Mouse (Mus musculus): ENCODE measurements around the gene Id3. TPM values are rescaled to one million over a fixed set of nuclear protein-coding genes. Genes with fewer than 3 reads are reported as not detected.

The Id3 gene
- polyA plus RNA-seq, 1 experiment from 2014 or later: 218 TPM

- Histone ChIP-seq H3K4me3 (ENCODE audit: low read length) (no peak overlapping the region; the same call in 1 of the 2 replicates), H3K9ac (ENCODE audit: low read length) (0 out of 2 replicates have a peak overlapping the region, but pooled peaks have one; percentile 3), H3K4me1 (ENCODE audit: control insufficient read depth, insufficient read depth, low read length) (peaks cover 8% of the 10 kb centered on the region), H3K36me3 (ENCODE audit: control insufficient read depth, insufficient read depth) (no peaks in the 10 kb centered on the region), H3K9me3 (replicated peaks; ENCODE audit: control insufficient read depth, low read length) (0 out of 2 replicates have a peak, but pooled peaks cover 2% of the 10 kb centered on the region), H3K27ac (ENCODE audit: low read length) (peak overlapping the region; percentile 40; the same call in 1 of the 2 replicates), H3K27me3 (ENCODE audit: control insufficient read depth, insufficient read depth, low read length) (no peaks in the 10 kb centered on the region), H3K4me2 (ENCODE audit: low read depth, low read length) (peak overlapping the region; percentile 30; the same call in 1 of the 2 replicates)
- 29% methylated on average over 18 of the region's 18 CpGs for WGBS
- 0 out of 2 replicates have a peak, but pooled peaks have one; percentile 26 for ATAC-seq (replicated peaks; ENCODE audit: extremely low read depth, insufficient read depth, low FRiP score)
Observed at GRCm38 (mm10) chr4:136104590-136105337, 38.5 kb upstream of the Id3 start.

DNA sequence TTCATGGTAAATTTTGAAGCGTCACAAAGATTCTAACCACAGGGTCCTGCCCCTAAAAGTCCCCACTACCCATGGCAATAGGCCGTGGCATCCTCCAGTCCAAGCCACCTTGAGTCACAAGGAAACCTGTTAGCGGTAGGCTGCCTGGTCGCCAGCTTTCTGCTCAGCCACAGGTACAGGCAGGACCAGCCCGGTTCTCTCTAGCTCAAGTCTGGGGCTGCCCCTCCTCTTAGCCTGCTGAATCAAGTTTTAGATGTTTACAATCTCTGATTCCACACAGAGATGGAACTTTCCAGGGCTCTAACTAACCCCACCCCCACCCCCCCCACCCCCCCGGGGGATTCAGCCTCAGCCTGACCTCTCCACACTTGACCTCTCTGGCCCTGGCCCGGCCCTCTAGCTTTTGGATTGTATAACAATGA is 36.4 kb upstream of the Id3 start:
- Histone ChIP-seq H3K4me2 (ENCODE audit: low read depth, low read length) (no peak overlapping the region), H3K36me3 (ENCODE audit: control insufficient read depth, insufficient read depth) (no peaks in the 10 kb centered on the region), H3K4me1 (ENCODE audit: control insufficient read depth, insufficient read depth, low read length) (no peaks in the 10 kb centered on the region; the same call in 1 of the 2 replicates), H3K27me3 (ENCODE audit: control insufficient read depth, insufficient read depth, low read length) (no peaks in the 10 kb centered on the region), H3K9ac (ENCODE audit: low read length) (no peak overlapping the region), H3K9me3 (replicated peaks; ENCODE audit: control insufficient read depth, low read length) (0 out of 2 replicates have a peak, but pooled peaks cover 2% of the 10 kb centered on the region), H3K4me3 (ENCODE audit: low read length) (no peak overlapping the region), H3K27ac (ENCODE audit: low read length) (no peak overlapping the region)
- 66% methylated on average over 7 of the region's 7 CpGs for WGBS
- ATAC-seq (replicated peaks; ENCODE audit: extremely low read depth, insufficient read depth, low FRiP score): no peak

DNA sequence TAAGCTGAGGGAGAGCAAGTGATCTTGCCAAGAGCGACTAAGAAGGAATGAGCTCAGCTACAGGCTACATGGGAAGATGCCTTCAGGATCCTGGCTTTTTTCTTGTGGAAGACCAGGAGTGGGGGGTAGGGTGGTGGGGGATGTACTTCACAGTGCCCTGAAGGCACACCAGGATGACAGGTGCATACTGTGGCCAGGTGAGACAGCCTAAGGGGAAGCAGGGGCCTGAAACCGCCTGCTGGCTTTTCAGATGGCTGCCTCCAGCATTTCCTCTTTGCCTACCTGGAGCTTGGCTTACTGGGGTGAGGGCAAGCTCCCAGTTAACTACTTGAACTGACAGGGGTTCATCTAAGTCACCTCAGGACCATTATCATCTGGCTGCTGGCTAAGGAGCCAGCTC is 34.1 kb upstream of the Id3 start:
- no peak overlapping the region for H3K27ac ChIP-seq (ENCODE audit: low read length)
- no peaks in the 10 kb centered on the region for H3K27me3 ChIP-seq (ENCODE audit: control insufficient read depth, insufficient read depth, low read length)
- ATAC-seq (replicated peaks; ENCODE audit: extremely low read depth, insufficient read depth, low FRiP score): no peak
- no peak overlapping the region for H3K9ac ChIP-seq (ENCODE audit: low read length)
- no peak overlapping the region for H3K4me2 ChIP-seq (ENCODE audit: low read depth, low read length)
- 80% methylated on average over 2 of the region's 2 CpGs for WGBS
- 0 out of 2 replicates have a peak, but pooled peaks cover 2% of the 10 kb centered on the region for H3K9me3 ChIP-seq (replicated peaks; ENCODE audit: control insufficient read depth, low read length)
- no peaks in the 10 kb centered on the region; the same call in 1 of the 2 replicates for H3K4me1 ChIP-seq (ENCODE audit: control insufficient read depth, insufficient read depth, low read length)
- no peak overlapping the region for H3K4me3 ChIP-seq (ENCODE audit: low read length)
- H3K36me3 ChIP-seq (ENCODE audit: control insufficient read depth, insufficient read depth): no peaks in the 10 kb centered on the region

GRCm38 (mm10) chr4:136109941-136110900 is 33.1 kb upstream of the Id3 start:
- Histone ChIP-seq H3K27ac (ENCODE audit: low read length) (no peak overlapping the region), H3K9me3 (replicated peaks; ENCODE audit: control insufficient read depth, low read length) (0 out of 2 replicates have a peak, but pooled peaks cover 2% of the 10 kb centered on the region), H3K4me2 (ENCODE audit: low read depth, low read length) (no peak overlapping the region), H3K27me3 (ENCODE audit: control insufficient read depth, insufficient read depth, low read length) (no peaks in the 10 kb centered on the region), H3K9ac (ENCODE audit: low read length) (no peak overlapping the region), H3K36me3 (ENCODE audit: control insufficient read depth, insufficient read depth) (no peaks in the 10 kb centered on the region), H3K4me1 (ENCODE audit: control insufficient read depth, insufficient read depth, low read length) (no peaks in the 10 kb centered on the region), H3K4me3 (ENCODE audit: low read length) (no peak overlapping the region)
- WGBS: 59% methylated on average over 10 of the region's 10 CpGs
- peak; percentile 45; the same call in 1 of the 2 replicates for ATAC-seq (replicated peaks; ENCODE audit: extremely low read depth, insufficient read depth, low FRiP score)

DNA sequence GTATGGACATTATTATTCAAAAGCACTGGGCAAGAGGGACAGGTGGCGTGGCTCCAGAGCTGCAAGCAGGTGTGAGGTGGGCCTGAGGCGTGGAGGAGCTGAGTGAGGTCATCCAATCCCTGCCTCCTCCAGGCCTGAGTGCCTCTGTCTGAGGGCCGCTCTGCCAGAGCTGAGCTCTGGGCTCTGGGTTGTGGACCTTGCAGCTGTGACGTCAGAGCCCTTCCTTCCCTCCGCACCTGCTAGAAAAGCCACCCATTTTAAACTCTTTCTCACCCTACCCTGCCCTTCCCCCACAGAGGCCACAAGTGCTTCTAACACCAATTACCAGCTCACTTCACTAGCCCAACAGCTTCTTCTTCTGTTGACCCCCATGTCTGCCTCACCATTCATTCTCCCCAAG is 31.0 kb upstream of the Id3 start:
- no peak for ATAC-seq (replicated peaks; ENCODE audit: extremely low read depth, insufficient read depth, low FRiP score)
- WGBS: 66% methylated on average over 5 of the region's 5 CpGs
- Histone ChIP-seq H3K9ac (ENCODE audit: low read length) (no peak overlapping the region), H3K36me3 (ENCODE audit: control insufficient read depth, insufficient read depth) (no peaks in the 10 kb centered on the region), H3K4me1 (ENCODE audit: control insufficient read depth, insufficient read depth, low read length) (peaks cover 2% of the 10 kb centered on the region; the same call in 1 of the 2 replicates), H3K4me3 (ENCODE audit: low read length) (no peak overlapping the region), H3K27me3 (ENCODE audit: control insufficient read depth, insufficient read depth, low read length) (no peaks in the 10 kb centered on the region), H3K27ac (ENCODE audit: low read length) (no peak overlapping the region), H3K9me3 (replicated peaks; ENCODE audit: control insufficient read depth, low read length) (no peaks in the 10 kb centered on the region), H3K4me2 (ENCODE audit: low read depth, low read length) (no peak overlapping the region)

DNA sequence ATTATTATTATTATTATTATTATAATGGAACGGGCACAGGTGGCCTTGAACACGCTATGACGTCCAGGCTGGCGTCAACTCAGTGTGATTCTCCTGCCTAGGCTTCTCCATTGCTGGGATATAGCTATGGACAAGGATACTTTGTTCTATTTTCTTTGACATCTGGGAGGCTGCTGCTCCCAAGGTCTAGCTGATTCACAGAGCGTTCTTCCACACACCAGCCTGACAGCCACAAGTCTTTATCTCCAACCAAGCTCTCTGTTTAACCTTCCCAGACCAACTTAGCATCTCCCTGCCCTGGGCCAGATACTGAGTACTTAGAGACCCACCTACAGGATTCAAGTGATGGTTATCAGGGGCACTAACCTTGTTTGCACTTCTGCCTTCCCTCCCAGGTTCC is 28.6 kb upstream of the Id3 start:
- no peak overlapping the region for H3K9ac ChIP-seq (ENCODE audit: low read length)
- no peak for ATAC-seq (replicated peaks; ENCODE audit: extremely low read depth, insufficient read depth, low FRiP score)
- H3K4me2 ChIP-seq (ENCODE audit: low read depth, low read length): no peak overlapping the region
- H3K27me3 ChIP-seq (ENCODE audit: control insufficient read depth, insufficient read depth, low read length): no peaks in the 10 kb centered on the region
- H3K4me1 ChIP-seq (ENCODE audit: control insufficient read depth, insufficient read depth, low read length): peaks cover 3% of the 10 kb centered on the region; the same call in 1 of the 2 replicates
- H3K9me3 ChIP-seq (replicated peaks; ENCODE audit: control insufficient read depth, low read length): no peaks in the 10 kb centered on the region
- H3K36me3 ChIP-seq (ENCODE audit: control insufficient read depth, insufficient read depth): no peaks in the 10 kb centered on the region
- H3K27ac ChIP-seq (ENCODE audit: low read length): no peak overlapping the region
- H3K4me3 ChIP-seq (ENCODE audit: low read length): no peak overlapping the region
- 75% methylated on average over 5 of the region's 5 CpGs for WGBS

DNA sequence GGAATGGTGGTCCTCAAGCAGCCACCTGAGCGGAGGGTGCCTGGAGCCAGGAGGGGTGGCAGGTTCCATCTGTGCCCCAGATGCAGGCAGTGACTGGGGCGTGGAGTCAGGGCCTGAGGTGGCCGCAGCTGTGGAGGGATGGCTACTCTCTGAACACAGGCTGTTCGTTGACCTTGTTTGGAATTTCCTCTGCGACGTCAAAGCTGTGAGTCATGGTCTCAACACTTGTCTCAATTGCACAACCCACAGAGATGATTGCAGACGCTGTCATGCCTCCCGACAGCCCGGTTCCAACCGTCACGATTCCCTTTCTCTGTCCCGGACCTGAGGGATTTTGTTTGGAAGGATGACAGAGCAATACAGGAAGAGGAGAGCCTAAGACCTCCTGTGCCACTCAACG is 26.3 kb upstream of the Id3 start:
- H3K4me2 ChIP-seq (ENCODE audit: low read depth, low read length): peak overlapping the region; percentile 37; the same call in 1 of the 2 replicates
- peaks cover 9% of the 10 kb centered on the region; the same call in 1 of the 2 replicates for H3K4me1 ChIP-seq (ENCODE audit: control insufficient read depth, insufficient read depth, low read length)
- peak; percentile 58 for ATAC-seq (replicated peaks; ENCODE audit: extremely low read depth, insufficient read depth, low FRiP score)
- 0 out of 2 replicates have a peak overlapping the region, but pooled peaks have one; percentile 17 for H3K27ac ChIP-seq (ENCODE audit: low read length)
- H3K36me3 ChIP-seq (ENCODE audit: control insufficient read depth, insufficient read depth): no peaks in the 10 kb centered on the region
- H3K4me3 ChIP-seq (ENCODE audit: low read length): no peak overlapping the region; the same call in 1 of the 2 replicates
- H3K27me3 ChIP-seq (ENCODE audit: control insufficient read depth, insufficient read depth, low read length): no peaks in the 10 kb centered on the region
- no peaks in the 10 kb centered on the region for H3K9me3 ChIP-seq (replicated peaks; ENCODE audit: control insufficient read depth, low read length)
- no peak overlapping the region for H3K9ac ChIP-seq (ENCODE audit: low read length)
- 24% methylated on average over 13 of the region's 13 CpGs for WGBS

DNA sequence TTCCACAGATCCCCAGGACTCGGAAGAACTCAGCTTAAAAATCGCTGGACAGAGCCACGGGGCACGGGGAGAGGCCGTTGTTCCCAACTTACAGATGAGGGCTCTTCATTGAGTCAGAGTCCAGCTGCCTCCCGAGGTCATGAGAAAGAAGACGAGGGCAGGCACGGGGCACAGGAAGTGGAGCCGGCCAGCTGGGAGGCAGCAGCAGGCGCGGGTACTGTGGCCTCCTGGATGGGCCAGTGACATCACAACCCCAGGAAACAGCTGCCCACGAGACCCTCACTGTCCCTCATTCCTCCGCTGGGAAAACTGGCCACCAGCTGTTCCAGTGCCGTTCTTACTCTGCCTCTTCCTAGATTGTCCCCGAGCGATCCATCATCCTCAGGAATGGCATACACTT is 23.3 kb upstream of the Id3 start:
- ATAC-seq (replicated peaks; ENCODE audit: extremely low read depth, insufficient read depth, low FRiP score): no peak
- H3K4me2 ChIP-seq (ENCODE audit: low read depth, low read length): no peak overlapping the region
- no peaks in the 10 kb centered on the region for H3K36me3 ChIP-seq (ENCODE audit: control insufficient read depth, insufficient read depth)
- 26% methylated on average over 16 of the region's 16 CpGs for WGBS
- H3K4me3 ChIP-seq (ENCODE audit: low read length): no peak overlapping the region
- H3K27me3 ChIP-seq (ENCODE audit: control insufficient read depth, insufficient read depth, low read length): no peaks in the 10 kb centered on the region
- no peak overlapping the region for H3K9ac ChIP-seq (ENCODE audit: low read length)
- no peaks in the 10 kb centered on the region for H3K9me3 ChIP-seq (replicated peaks; ENCODE audit: control insufficient read depth, low read length)
- no peak overlapping the region for H3K27ac ChIP-seq (ENCODE audit: low read length)
- peaks cover 9% of the 10 kb centered on the region; the same call in 1 of the 2 replicates for H3K4me1 ChIP-seq (ENCODE audit: control insufficient read depth, insufficient read depth, low read length)
